Mouse (Mus musculus) CH12.LX (cell line): ENCODE measurements at regions not wholly inside any gene's neighbourhood (a gene's known extent, or its start where the extent isn't known, plus 50 kb on each side); places are given as distances from the start of the nearest gene placed in this dataset.

Source experiments
- DNase-seq: peaks from one replicate; pipeline ENCODE4 v3.0.0-alpha.2; 2013; ENCODE audit errors: extremely low read depth
- H3K27ac ChIP-seq: 2 replicates; pipeline ENCODE4 v1.5.1; 2012; ENCODE audit warnings: low read depth, mild to moderate bottlenecking, control low read depth, moderate library complexity; ENCODE audit not compliant: insufficient read depth
- H3K27me3 ChIP-seq: replicated peaks from 2 replicates; pipeline ENCODE3; 2012; ENCODE audit warnings: inconsistent platforms
- H3K36me3 ChIP-seq, 2 experiments: replicated peaks in 1 of 2; 2 replicates each; pipeline versions ENCODE3 to v1.6.1; 2012; ENCODE audit warnings: inconsistent platforms in 1 of 2, low read length in 1 of 2, mild to moderate bottlenecking in 1 of 2, mixed read lengths in 1 of 2, moderate library complexity in 1 of 2; ENCODE audit not compliant: control insufficient read depth in 1 of 2, insufficient read depth in 1 of 2
- H3K4me1 ChIP-seq, 2 experiments: 2 replicates each; pipeline ENCODE4 v1.6.1; 2012; ENCODE audit warnings: inconsistent platforms in 1 of 2, moderate library complexity in 1 of 2; ENCODE audit not compliant: insufficient read depth in 2 of 2, control insufficient read depth in 1 of 2
- H3K4me2 ChIP-seq: 2 replicates; pipeline ENCODE4 v1.6.1; 2012; ENCODE audit warnings: low read depth, mild to moderate bottlenecking, control low read depth; ENCODE audit not compliant: poor library complexity, insufficient read depth, severe bottlenecking
- H3K4me3 ChIP-seq, 3 experiments: fragments of 150-350 bp in 1 of 3; sonication (generic) in 1 of 3; replicated peaks in 1 of 3; 2 replicates each; pipeline versions ENCODE3 to v1.5.1; 2011 to 2012; ENCODE audit warnings: low read depth in 2 of 3, low read length in 2 of 3, mild to moderate bottlenecking in 2 of 3, moderate library complexity in 2 of 3, control low read depth in 1 of 3, improper control_type of control experiment in 1 of 3, inconsistent platforms in 1 of 3, mixed read lengths in 1 of 3; ENCODE audit not compliant: poor library complexity in 1 of 3
- H3K79me2 ChIP-seq: replicated peaks from 2 replicates; pipeline ENCODE4 v1.6.1; 2012; ENCODE audit warnings: mild to moderate bottlenecking, moderate library complexity; ENCODE audit not compliant: control insufficient read depth, poor library complexity, insufficient read depth, severe bottlenecking; ENCODE audit errors: extremely low read depth
- H3K9ac ChIP-seq: 2 replicates; pipeline ENCODE4 v1.6.1; 2012; ENCODE audit warnings: low read depth, mild to moderate bottlenecking, control low read depth, moderate library complexity; ENCODE audit not compliant: insufficient read depth
- H3K9me3 ChIP-seq: replicated peaks from 2 replicates; pipeline ENCODE3; 2012; ENCODE audit warnings: low read length, inconsistent platforms, mixed read lengths
- BHLHE40 ChIP-seq: IDR thresholded peaks from 2 replicates; pipeline ENCODE4 v1.6.1; 2011; ENCODE audit warnings: mild to moderate bottlenecking, low read depth, low read length, improper control_type of control experiment
- CHD1 ChIP-seq: IDR thresholded peaks from 2 replicates; pipeline ENCODE4 v1.6.1; 2012; ENCODE audit warnings: low read depth, low read length, improper control_type of control experiment, inconsistent platforms
- CHD2 ChIP-seq: IDR thresholded peaks from 2 replicates; pipeline ENCODE4 v1.6.1; 2011; ENCODE audit warnings: low read length, improper control_type of control experiment
- CTCF ChIP-seq, 2 experiments: IDR thresholded peaks in 1 of 2; conservative IDR thresholded peaks in 1 of 2; 2 replicates each; pipeline ENCODE4 v1.5.1; 2011 to 2012; ENCODE audit warnings: low read depth in 2 of 2, low read length in 2 of 2, improper control_type of control experiment in 1 of 2, inconsistent platforms in 1 of 2, mild to moderate bottlenecking in 1 of 2, moderate library complexity in 1 of 2
- ELF1 ChIP-seq: IDR thresholded peaks from 2 replicates; pipeline ENCODE4 v1.6.1; 2014; ENCODE audit warnings: low read depth, mild to moderate bottlenecking, inconsistent platforms, low read length, improper control_type of control experiment
- EP300 ChIP-seq: IDR thresholded peaks from 2 replicates; pipeline ENCODE4 v1.6.1; 2011; ENCODE audit warnings: low read length, improper control_type of control experiment
- ETS1 ChIP-seq: conservative IDR thresholded peaks from 2 replicates; pipeline ENCODE4 v1.6.1; 2012; ENCODE audit warnings: low read depth, mild to moderate bottlenecking, inconsistent platforms, low read length, improper control_type of control experiment, moderate library complexity
- GABPA ChIP-seq: IDR thresholded peaks from 2 replicates; pipeline ENCODE4 v1.6.1; 2012; ENCODE audit warnings: low read depth, low read length, improper control_type of control experiment, inconsistent platforms; ENCODE audit not compliant: insufficient replicate concordance
- HCFC1 ChIP-seq: IDR thresholded peaks from 2 replicates; pipeline ENCODE4 v1.6.1; 2012; ENCODE audit warnings: low read depth, mild to moderate bottlenecking, inconsistent platforms, low read length, improper control_type of control experiment
- IRF4 ChIP-seq: IDR thresholded peaks from 2 replicates; pipeline ENCODE4 v1.6.1; 2014; ENCODE audit warnings: low read depth, mild to moderate bottlenecking, inconsistent platforms, low read length, improper control_type of control experiment
- JUN ChIP-seq: IDR thresholded peaks from 2 replicates; pipeline ENCODE4 v1.6.1; 2011; ENCODE audit warnings: low read depth, mild to moderate bottlenecking, low read length, improper control_type of control experiment, moderate library complexity; ENCODE audit not compliant: insufficient read depth
- JUND ChIP-seq: conservative IDR thresholded peaks from 2 replicates; pipeline ENCODE4 v1.6.1; 2011; ENCODE audit warnings: low read depth, low read length, improper control_type of control experiment
- MAFK ChIP-seq: IDR thresholded peaks from 2 replicates; pipeline ENCODE4 v1.6.1; 2011; ENCODE audit warnings: low read length, improper control_type of control experiment; ENCODE audit not compliant: insufficient replicate concordance
- MAX ChIP-seq: IDR thresholded peaks from 2 replicates; pipeline ENCODE4 v1.6.1; 2011; ENCODE audit warnings: low read length, improper control_type of control experiment
- MAZ ChIP-seq: IDR thresholded peaks from 2 replicates; pipeline ENCODE4 v1.6.1; 2012; ENCODE audit warnings: low read depth, mild to moderate bottlenecking, inconsistent platforms, low read length, improper control_type of control experiment, moderate library complexity
- MEF2A ChIP-seq: IDR thresholded peaks from 2 replicates; pipeline ENCODE4 v1.6.1; 2014; ENCODE audit warnings: low read depth, mild to moderate bottlenecking, inconsistent platforms, low read length, improper control_type of control experiment, borderline replicate concordance
- MXI1 ChIP-seq: IDR thresholded peaks from 2 replicates; pipeline ENCODE4 v1.6.1; 2011; ENCODE audit warnings: mild to moderate bottlenecking, low read depth, low read length, improper control_type of control experiment
- MYC ChIP-seq: IDR thresholded peaks from 2 replicates; pipeline ENCODE4 v1.6.1; 2011; ENCODE audit warnings: low read depth, mild to moderate bottlenecking, improper control_type of control experiment, low read length
- NRF1 ChIP-seq: IDR thresholded peaks from 2 replicates; pipeline ENCODE4 v1.6.1; 2014; ENCODE audit warnings: low read depth, mild to moderate bottlenecking, inconsistent platforms, low read length, improper control_type of control experiment, moderate library complexity
- PAX5 ChIP-seq: IDR thresholded peaks from 2 replicates; pipeline ENCODE4 v1.6.1; 2012; ENCODE audit warnings: low read length, inconsistent platforms, mixed read lengths
- POLR2A ChIP-seq: IDR thresholded peaks from 2 replicates; pipeline ENCODE4 v1.6.1; 2011; ENCODE audit warnings: low read depth, mild to moderate bottlenecking, improper control_type of control experiment, low read length
- POLR2AphosphoS2 ChIP-seq: IDR thresholded peaks from 2 replicates; pipeline ENCODE4 v1.6.1; 2011; ENCODE audit warnings: low read depth, low read length, improper control_type of control experiment
- RAD21 ChIP-seq: IDR thresholded peaks from 2 replicates; pipeline ENCODE4 v1.6.1; 2011; ENCODE audit warnings: low read depth, mild to moderate bottlenecking, low read length, improper control_type of control experiment, moderate library complexity
- RCOR1 ChIP-seq: conservative IDR thresholded peaks from 2 replicates; pipeline ENCODE4 v1.6.1; 2012; ENCODE audit warnings: low read depth, mild to moderate bottlenecking, inconsistent platforms, low read length, improper control_type of control experiment
- SIN3A ChIP-seq: IDR thresholded peaks from 2 replicates; pipeline ENCODE4 v1.6.1; 2012; ENCODE audit warnings: low read length, improper control_type of control experiment, inconsistent platforms
- TBP ChIP-seq: conservative IDR thresholded peaks from 2 replicates; pipeline ENCODE4 v1.6.1; 2011; ENCODE audit warnings: low read depth, low read length, improper control_type of control experiment
- TCF12 ChIP-seq: IDR thresholded peaks from 2 replicates; pipeline ENCODE4 v1.6.1; 2014; ENCODE audit warnings: low read depth, mild to moderate bottlenecking, inconsistent platforms, low read length, improper control_type of control experiment
- UBTF ChIP-seq: IDR thresholded peaks from 2 replicates; pipeline ENCODE4 v1.6.1; 2012; ENCODE audit warnings: low read depth, mild to moderate bottlenecking, inconsistent platforms, low read length, improper control_type of control experiment, moderate library complexity
- ZKSCAN1 ChIP-seq: IDR thresholded peaks from 2 replicates; pipeline ENCODE4 v1.6.1; 2012; ENCODE audit warnings: low read depth, inconsistent platforms, low read length, improper control_type of control experiment, borderline replicate concordance
- ZMIZ1 ChIP-seq: IDR thresholded peaks from 2 replicates; pipeline ENCODE4 v1.6.1; 2012; ENCODE audit warnings: low read depth, mild to moderate bottlenecking, inconsistent platforms, low read length, improper control_type of control experiment
- ZNF384 ChIP-seq: IDR thresholded peaks from 2 replicates; pipeline ENCODE4 v1.6.1; 2012; ENCODE audit warnings: low read depth, low read length, improper control_type of control experiment, inconsistent platforms
- dilution Hi-C: fragments of 300-500 bp; cut with MboI; formaldehyde crosslinking; loops from 2 replicates; pipeline ENCODE4 v1.14.3; 2020; ENCODE audit warnings: low sequenced_read_pairs; ENCODE audit not compliant: extremely low pct_unique_long_range_greater_than_20kb, extremely low pct_ligation_motif_present
- in situ Hi-C: fragments of 300-500 bp; cut with MboI; formaldehyde crosslinking; loops from 3 replicates; pipeline ENCODE4 v1.14.3; 2019; ENCODE audit warnings: low sequenced_read_pairs, low pct_ligation_motif_present, low pct_unique_long_range_greater_than_20kb, mixed read lengths

DNA sequence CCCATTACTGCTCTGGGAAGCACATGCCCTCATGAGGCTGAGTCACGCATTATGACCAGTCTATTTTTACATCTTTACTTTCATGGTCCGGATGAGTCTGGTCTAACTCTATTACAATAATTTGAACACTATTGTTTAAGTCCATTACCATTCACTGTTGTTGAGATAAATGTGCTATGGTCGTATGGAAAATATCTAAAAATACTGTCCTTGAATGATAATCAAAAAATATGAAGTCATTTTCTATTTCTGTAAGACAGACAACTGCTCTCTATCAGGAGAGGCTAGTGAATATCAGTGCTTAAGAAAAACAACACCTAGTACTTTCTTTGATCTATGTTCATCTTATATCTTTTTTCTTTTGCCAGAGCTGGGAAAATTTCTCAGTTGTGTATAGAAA, 359.6 kb upstream of the Atp2b1 start:
- Histone ChIP-seq H3K9ac (no peak overlapping the region), H3K4me2 (no peak overlapping the region), H3K27me3 (no peaks in the 10 kb centered on the region), H3K4me1 (peaks cover 0 to 7% of the 10 kb centered on the region in 2 experiments; a peak in 1 of 4 replicates), H3K27ac (no peak overlapping the region), H3K36me3 (no peaks in the 10 kb centered on the region), H3K9me3 (no peaks in the 10 kb centered on the region), H3K79me2 (no peaks in the 10 kb centered on the region), H3K4me3 (no peak overlapping the region)
- DNase-seq = no peak
- TF ChIP-seq JUND (peak; percentile 61), JUN (peak; percentile 56), MEF2A (peak; percentile 92), BHLHE40 (peak; percentile 33; the same call in 1 of the 2 replicates), NRF1 (no peak)
- in situ Hi-C loops = no loop called here
- dilution Hi-C loops = no loop called here

DNA sequence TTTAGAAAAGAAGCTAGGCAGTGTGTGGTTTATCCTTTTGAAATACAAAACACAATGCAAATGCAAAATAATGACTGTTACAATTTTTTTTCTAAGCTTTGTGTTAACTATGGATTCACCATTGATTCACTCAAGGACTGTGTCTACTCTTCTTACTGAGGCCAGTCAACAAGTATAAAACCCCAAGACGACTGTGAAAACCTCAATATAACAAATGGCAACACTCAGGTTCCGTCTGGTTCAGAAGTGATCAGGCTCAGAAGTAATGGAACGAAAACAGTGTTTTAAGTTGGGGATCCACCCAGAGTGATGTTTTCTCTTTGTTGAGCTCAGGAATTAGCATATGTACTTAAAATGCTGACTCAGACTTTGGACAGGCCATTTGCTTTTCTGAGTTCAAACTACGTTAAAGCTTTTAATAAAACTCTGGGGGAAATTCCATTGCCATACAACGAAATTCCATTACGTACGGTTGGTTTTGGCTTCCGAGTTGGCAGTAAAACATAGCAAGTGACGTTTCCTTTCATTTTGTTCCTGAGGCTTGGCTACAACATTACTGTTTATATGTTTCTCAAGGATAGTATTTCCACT, 356.6 kb upstream of the Atp2b1 start:
- dilution Hi-C loops (no loop called here), in situ Hi-C loops (no loop called here)
- H3K4me2 ChIP-seq = peak overlapping the region; percentile 56; the same call in 1 of the 2 replicates
- peak; percentile 38 for DNase-seq
- H3K36me3 ChIP-seq = no peaks in the 10 kb centered on the region
- no peak overlapping the region for H3K4me3 ChIP-seq
- H3K27ac ChIP-seq = no peak overlapping the region
- no peak overlapping the region for H3K9ac ChIP-seq
- no peaks in the 10 kb centered on the region for H3K79me2 ChIP-seq
- TF ChIP-seq PAX5 (no peak), GABPA (no peak; the same call in 1 of the 2 replicates), MAFK (peak; percentile 100), TBP (peak; percentile 71), NRF1 (peak; percentile 18; the same call in 1 of the 2 replicates), MAZ (no peak), ZMIZ1 (no peak), RAD21 (no peak), MXI1 (no peak), BHLHE40 (peak; percentile 25; the same call in 1 of the 2 replicates), POLR2A (no peak), TCF12 (peak; percentile 42; the same call in 1 of the 2 replicates), ZNF384 (no peak; the same call in 1 of the 2 replicates), MYC (no peak), RCOR1 (peak; percentile 55; the same call in 1 of the 2 replicates), HCFC1 (peak; percentile 42; the same call in 1 of the 2 replicates), JUN (peak; percentile 55), POLR2AphosphoS2 (no peak), CHD2 (peak; percentile 31; the same call in 1 of the 2 replicates), JUND (peak; percentile 51), ETS1 (peak; percentile 96), SIN3A (peak; percentile 67; the same call in 1 of the 2 replicates), UBTF (no peak), ELF1 (no peak), EP300 (peak; percentile 72), MAX (peak; percentile 51; the same call in 1 of the 2 replicates), MEF2A (peak; percentile 92), ZKSCAN1 (no peak), CHD1 (peak; percentile 76), IRF4 (peak; percentile 58; the same call in 1 of the 2 replicates), CTCF (conservative IDR thresholded peaks at IDR 0.05 in 1 of 2, IDR thresholded peaks at IDR 0.05 in 1 of 2; ENCODE audit: low read depth in 2 of 2, low read length in 2 of 2) (no peak)
- TF ChIP-seq, all 38 proteins: peak for 17
- Histone ChIP-seq H3K9me3 (no peaks in the 10 kb centered on the region), H3K4me1 (peaks cover 0 to 7% of the 10 kb centered on the region in 2 experiments; a peak in 1 of 4 replicates), H3K27me3 (no peaks in the 10 kb centered on the region)
